Mouse (Mus musculus) monocyte, adult 5-6 weeks (primary cell): ENCODE data around the gene Fam160b1. TPM values are rescaled to one million over a fixed set of nuclear protein-coding genes. Genes with fewer than 3 reads are reported as not detected.

Experiments used
- ATAC-seq: fragments of 153-309, 156-312 bp; replicated peaks from 2 replicates; pipeline ENCODE4 v1.8.0; 2017; ENCODE audit warnings: mild to moderate bottlenecking; ENCODE audit not compliant: low TSS enrichment, insufficient number of reproducible peaks, severe bottlenecking, poor library complexity, low FRiP score
- total RNA-seq: library from RNA; stranded (forward); fragments of 200-1000, 200-491, 200-594 nt; gene quantifications from 3 replicates; pipeline ENCODE4 v1.2.3, GENCODE M21; 2017

The Fam160b1 gene
- total RNA-seq, 1 experiment from 2014 or later = 17.3 TPM

- no peak for ATAC-seq
Observed at GRCm38 (mm10) chr19:57339281-57339864, 21.1 kb upstream of the Fam160b1 start.

DNA sequence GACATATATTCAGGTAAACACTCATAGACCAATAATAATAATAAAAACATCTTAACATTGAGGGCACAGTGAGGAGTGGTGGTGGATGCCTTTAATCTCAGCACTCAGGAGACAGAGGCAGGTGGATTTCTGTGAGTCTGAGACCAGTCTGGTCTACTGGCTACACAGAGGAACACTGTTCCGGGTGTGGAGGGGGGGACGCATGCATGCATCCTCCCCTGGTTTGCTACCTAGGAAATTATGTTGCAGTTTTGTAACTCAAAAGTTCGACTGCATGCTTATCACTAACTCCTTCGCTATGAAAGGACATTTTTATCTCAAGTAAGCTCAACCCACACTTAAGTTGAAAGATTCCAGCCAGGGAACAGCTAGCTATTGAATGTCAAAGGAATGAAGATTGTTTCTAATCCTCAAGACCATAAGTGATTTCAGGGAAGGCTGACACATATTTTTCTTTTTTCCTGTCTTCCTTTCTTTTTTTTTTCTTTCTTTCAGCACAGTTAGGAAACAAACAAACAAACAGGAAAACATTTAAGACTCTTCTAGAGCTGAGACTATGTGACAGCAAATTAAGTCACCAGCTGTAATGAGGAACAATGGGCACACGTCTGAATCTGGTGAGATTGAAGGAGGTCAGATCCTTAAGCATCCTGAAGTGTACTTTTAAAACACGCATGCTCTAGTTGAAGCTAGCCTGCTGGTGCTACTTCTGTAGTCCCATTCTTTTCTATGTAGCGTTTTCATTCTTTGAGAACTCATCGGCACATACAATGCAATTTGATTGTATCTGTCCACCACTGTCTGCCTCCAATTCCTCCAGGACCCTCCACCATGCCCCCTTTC lies 19.4 kb upstream of the Fam160b1 start:
- ATAC-seq = no peak

DNA sequence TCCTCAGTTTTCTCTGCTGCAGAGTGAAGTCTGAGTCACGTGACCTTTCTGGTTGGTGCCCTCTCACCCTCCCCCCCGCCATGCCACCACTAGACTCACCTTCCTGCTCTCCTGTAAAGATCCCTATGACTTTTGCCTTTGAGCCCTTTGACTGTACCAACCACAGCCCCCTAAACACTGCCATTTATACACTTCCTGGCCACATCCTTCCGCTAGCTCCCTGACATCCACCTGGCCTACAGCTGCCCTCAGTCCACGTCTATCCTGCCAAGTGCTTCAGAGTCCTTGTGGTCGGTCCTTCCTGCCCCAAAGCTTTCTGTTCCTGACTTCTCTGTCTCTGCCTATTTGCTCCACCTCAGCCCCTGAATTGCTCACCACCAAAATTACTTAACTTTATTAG lies 16.6 kb upstream of the Fam160b1 start:
- ATAC-seq = no peak

DNA sequence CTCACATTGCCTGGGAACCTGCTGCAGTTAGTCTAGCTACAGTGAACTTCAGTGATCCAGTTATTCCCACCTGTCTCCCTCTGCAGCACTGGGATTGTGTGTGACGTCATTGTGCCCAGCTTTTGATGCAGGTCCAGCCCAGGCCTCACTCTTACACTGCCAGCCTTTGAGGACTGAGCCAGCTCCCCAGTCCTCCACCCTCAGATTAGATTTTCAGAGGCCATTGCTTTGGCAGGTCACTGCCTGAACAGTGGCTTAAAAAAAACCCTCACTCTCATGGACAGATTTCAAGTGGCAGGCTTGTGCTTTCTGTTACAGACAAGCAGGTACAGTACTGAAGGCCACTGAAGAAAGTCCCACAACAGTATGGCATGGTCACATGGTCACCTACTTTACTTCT lies 15.8 kb upstream of the Fam160b1 start:
- no peak for ATAC-seq

DNA sequence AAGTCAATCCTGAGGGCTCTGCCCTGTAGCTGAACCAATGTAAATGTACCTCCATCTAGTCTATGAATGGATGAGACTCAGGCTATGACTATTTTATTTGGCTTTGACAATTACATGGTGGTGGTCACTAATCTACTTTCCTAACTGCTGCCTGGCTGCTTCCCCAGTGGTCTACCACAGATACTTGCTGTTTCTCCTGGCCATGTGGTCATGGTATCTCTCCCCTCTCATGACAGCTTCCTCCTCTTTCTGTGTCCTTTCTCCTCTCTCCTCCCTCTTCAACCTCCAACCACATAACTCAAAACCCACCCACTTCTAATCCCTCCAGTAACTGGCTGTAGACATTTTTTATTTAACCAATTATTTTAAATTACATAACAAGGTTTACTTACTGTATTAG lies 11.4 kb upstream of the Fam160b1 start:
- no peak for ATAC-seq

- no peak for ATAC-seq
Observed at GRCm38 (mm10) chr19:57352337-57352935, 8.0 kb upstream of the Fam160b1 start.

DNA sequence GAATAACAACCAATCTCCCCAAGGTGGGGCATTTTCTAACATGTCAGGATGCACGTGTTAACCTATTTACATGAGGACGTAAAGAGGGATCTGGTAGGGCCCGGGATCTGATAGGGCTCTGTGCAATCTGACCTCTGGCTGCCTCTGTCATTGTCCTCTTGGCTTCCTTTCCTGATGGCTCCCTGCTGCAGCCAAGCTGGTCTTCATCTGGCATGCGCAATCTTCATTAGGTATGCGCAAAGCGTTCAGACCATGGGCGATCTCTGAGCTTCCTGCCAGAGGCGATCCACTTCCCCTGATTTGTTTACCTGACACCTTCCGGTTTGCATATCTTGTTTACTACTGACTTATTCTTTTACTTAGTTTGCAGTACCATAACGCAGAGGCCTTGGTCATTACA lies 7.3 kb upstream of the Fam160b1 start:
- no peak for ATAC-seq

DNA sequence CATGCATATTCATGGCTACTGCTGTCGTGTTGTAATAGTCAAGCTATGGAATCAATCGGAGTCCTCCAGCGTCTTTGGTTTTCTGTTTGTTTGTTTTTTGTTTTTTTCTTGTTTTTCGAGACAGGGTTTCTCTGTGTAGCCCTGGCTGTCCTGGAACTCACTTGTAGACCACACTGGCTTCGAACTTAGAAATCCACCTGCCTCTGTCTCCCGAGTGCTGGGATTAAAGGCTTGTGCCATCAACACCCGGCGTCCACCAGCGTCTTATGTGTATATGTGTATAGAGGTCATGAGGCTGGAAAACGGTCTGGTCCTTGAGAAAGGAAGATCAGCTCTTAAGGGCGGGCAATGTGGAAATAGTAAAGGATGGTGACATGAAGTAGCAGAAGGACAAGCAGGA lies 6.4 kb upstream of the Fam160b1 start:
- no peak for ATAC-seq

- no peak for ATAC-seq
Observed at GRCm38 (mm10) chr19:57354715-57355114, 5.8 kb upstream of the Fam160b1 start.

- ATAC-seq = no peak
Observed at GRCm38 (mm10) chr19:57355451-57356251, 4.8 kb upstream of the Fam160b1 start.

DNA sequence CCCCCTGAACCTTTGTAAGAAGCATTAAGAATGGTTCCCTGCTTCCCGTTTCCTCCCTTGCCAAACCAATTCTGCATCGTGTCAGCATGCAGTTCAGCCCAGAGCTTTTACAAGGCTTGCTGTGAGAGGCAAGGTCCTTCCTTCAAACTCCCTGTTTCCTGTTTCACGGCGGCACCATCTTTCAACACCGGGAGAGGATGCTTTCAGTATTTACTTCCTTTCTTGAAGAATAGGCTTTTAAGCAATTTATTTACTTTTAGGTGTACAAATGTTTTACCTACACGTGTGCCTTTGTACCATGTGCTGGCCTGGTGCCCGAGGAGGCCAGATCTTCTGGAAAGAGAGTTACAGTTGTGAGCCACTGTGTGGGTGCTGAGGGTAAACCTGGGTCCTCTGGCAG lies 4.2 kb upstream of the Fam160b1 start:
- no peak for ATAC-seq

- no peak for ATAC-seq
Observed at GRCm38 (mm10) chr19:57357244-57357643, 3.2 kb upstream of the Fam160b1 start.

- ATAC-seq = no peak
Observed at GRCm38 (mm10) chr19:57357811-57358210, 2.7 kb upstream of the Fam160b1 start.

DNA sequence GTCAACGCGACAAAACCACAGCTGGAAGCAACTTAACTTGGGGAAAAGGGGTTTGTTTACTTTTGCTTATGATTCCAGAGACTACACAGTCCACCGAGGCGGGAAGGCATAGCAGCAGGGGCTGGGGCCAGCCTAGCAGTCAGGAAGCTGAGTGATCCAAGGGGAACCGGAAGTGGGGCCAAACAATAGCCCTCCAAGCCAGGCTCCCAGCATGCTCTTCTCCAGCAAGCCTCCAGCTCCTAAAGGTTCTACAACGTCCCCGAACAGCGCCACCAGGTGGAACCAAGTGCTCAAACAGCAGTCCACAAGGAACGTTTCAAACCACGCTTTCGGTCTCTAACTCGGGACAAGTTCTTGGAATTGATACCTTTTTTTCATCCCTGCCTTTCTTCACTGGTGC lies 2.2 kb upstream of the Fam160b1 start:
- ATAC-seq = peak; percentile 65

- no peak for ATAC-seq
Observed at GRCm38 (mm10) chr19:57358836-57359598, 1.5 kb upstream of the Fam160b1 start.

- no peak for ATAC-seq
Observed at GRCm38 (mm10) chr19:57359701-57360326, 666 bp upstream of the Fam160b1 start.

GRCm38 (mm10) chr19:57361131-57361938 lies 855 bp downstream of the Fam160b1 start:
- ATAC-seq = no peak
